Mouse (Mus musculus): ENCODE measurements at regions not wholly inside any gene's neighbourhood (a gene's known extent, or its start where the extent isn't known, plus 50 kb on each side); places are given as distances from the start of the nearest gene placed in this dataset.

- DNase-seq (ENCODE audit: low spot score in 2 of 2): no peak
These were observed 86.1 kb upstream of the Gnpda2 start for GRCm38 (mm10) chr5:69678268-69678667.

GRCm38 (mm10) chr5:69665555-69665954 lies 73.4 kb upstream of the Gnpda2 start:
- peak; percentile 16 to 25 for DNase-seq (ENCODE audit: low spot score in 2 of 2)

GRCm38 (mm10) chr5:69663961-69664360 lies 71.8 kb upstream of the Gnpda2 start:
- no peak for DNase-seq (ENCODE audit: low spot score in 2 of 2)

All from right cerebral cortex, adult 2 months (tissue).